ENCODE assay signal across 18 mouse cellular contexts in the genomic region with DNA sequence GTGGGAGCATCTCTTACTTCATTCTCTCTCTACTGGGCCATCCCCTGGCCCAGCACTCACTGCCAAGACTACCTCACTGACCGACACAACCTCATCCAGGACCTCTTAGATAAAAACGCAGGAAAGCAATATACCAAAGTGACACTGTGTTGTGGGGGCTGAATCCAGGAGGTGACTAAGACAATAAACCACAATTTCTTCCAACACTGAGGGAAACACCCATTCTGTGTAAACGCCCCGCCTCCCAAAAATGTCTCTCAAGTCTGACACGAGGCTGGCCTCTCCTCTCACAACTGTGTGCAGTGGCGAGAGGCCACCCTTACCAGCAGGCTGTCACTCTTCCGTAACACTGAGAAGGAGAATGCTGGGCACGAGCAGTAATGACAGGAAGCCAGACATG. TPM values are rescaled to one million over a fixed set of nuclear protein-coding genes. Genes with fewer than 3 reads are reported as not detected.
"Had no signal": no experiment of that assay in that cellular context is flagged by ENCODE, and none has a peak within 500 bp of the region (broad histone marks: within the 10 kb centered on the region; RNA-seq: fewer than 3 reads in every experiment).

No protein-coding gene starts in this region.

- H3K27me3 ChIP-seq: neural tube, embryonic 13.5 days; neural tube, embryonic 15.5 days had no signal

- ATAC-seq: midbrain, embryonic 16.5 days had no signal

- H3K4me3 ChIP-seq: midbrain, embryonic 10.5 days; midbrain, embryonic 12.5 days; myocyte; neural tube, embryonic 13.5 days; neural tube, embryonic 15.5 days had no signal

- H3K36me3 ChIP-seq: midbrain, embryonic 10.5 days; midbrain, embryonic 12.5 days; neural tube, embryonic 13.5 days; neural tube, embryonic 15.5 days had no signal

- DNase-seq: lung, adult 18-20 months; lung, embryonic 14.5 days; lung, postnatal 10 days; midbrain, embryonic 14.5 days; right cerebral cortex, adult 18-20 months; right cerebral cortex, postnatal 25 days; right cerebral cortex, postnatal 4 days; spleen, adult 18-20 months; thymus, adult 18-20 months; thymus, postnatal 14 days; thymus, postnatal 36 days had no signal

- H3K27ac ChIP-seq: midbrain, embryonic 10.5 days; midbrain, embryonic 12.5 days; neural tube, embryonic 13.5 days; neural tube, embryonic 15.5 days had no signal

RNA-seq across cellular contexts. Expression of a gene that starts 19.6 kb away (rescaled TPM):
- total RNA-seq: megakaryocyte-erythroid progenitor cell, adult 5-6 weeks had no signal
